Mouse (Mus musculus) spleen, embryonic (tissue): ENCODE measurements at regions not wholly inside any gene's neighbourhood (a gene's known extent, or its start where the extent isn't known, plus 50 kb on each side); places are given as distances from the start of the nearest gene placed in this dataset.
"Not testable (repeated sequence)": the region's sequence is repeated elsewhere in the genome, so short reads cannot be mapped to it uniquely, and the experiment has no call there.

ENCODE experiments used
- CTCF ChIA-PET: fragments of 350-600 bp; sonication (Branson Sonifier 250); formaldehyde crosslinking; loops from one replicate; lab custom pipeline; 2022; lab: Charles Lee

DNA sequence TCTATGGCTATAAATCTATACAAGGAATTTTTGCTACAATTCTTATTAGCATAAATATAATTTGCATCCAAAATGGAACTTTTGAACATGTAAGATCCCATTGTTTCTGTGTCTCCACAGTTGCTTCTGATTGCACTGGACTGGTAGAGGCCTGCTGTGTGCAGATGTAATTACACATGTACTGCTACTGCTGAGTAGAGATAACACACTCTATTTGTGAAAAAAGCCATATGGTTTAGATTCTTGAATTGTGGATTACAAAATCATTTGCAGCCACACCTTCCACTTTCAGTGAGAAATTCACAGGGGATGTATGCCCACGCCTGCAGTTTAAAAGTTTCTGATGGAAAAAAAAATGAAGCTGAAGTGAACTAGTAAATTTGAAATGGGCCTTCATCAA is 288.2 kb upstream of the Adamts5 start:
- CTCF ChIA-PET = no interaction called here

DNA sequence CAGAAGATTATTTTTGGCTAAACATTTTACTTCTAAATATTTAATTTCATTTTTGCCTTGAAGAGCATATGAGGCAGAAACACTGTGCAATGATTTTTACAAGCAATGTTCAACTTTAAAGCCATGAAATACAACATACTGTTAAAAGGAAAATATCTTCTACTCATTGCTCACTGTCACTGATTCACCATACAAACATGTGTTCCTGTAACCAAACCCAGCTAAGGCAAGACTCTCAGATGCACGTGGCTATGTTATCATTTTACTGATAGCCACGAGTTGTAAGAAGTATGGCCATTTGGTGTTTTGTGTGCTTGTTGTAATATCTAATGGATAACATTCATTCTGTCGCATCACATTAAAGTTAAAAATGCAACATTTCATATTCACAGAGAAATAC is 287.3 kb upstream of the Adamts5 start:
- CTCF ChIA-PET = no interaction called here

DNA sequence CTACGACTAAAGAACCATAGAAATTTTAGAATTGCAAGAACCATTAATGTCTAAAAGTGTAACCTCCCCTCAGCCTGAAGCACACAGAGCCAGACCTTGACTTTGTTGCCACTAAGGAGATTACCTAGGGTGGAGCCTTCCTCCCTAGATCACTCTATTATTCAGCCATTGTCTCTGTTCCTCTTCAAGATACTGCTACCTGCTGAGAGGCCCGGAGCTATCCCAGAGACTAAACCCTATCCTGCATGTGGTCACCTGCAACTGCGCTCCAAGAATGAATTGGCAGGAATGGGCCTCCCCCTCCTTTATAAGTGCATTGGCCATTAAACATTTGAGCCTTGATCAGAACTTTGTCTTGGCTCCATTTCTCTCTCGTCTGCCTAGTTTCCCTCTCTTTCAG is 286.0 kb upstream of the Adamts5 start:
- CTCF ChIA-PET = not testable (repeated sequence)

DNA sequence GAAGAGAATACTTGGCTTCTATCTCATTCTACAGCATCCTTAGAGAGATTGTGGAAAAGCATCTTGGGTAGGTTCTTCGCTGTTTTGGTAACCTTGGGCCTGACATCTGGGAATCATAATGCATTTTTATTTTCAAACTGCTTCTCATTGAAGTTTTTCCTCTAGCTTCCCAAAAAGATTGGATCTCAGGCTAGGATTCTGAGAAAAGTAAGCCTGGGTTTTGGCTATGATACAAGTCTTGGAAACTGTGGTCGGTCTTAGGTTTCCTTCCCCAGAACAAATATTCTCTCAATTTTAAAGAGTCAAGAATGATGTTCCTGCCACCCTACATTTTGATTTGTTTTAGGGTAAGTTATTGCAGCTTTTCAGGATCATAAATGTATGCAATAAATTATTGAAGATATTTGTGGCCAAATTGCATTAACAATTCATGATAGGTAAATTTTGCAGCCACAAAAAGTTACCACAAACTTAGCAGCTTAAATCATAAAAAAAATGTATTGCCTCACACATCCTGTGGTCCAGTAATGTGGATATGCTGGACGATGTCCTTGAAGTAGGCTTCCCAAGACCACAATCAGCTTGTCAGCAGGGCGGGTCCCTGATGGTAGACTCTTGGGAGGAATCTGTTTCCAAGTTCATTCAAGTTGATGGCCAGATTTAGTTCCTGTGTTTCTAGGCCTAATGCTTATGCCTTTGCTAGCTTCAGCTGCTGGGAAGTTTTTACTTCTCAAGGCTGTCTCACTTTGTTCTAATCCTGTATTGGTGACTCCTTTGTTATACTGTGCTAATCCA is 257.6 kb upstream of the Adamts5 start:
- CTCF ChIA-PET = no interaction called here

DNA sequence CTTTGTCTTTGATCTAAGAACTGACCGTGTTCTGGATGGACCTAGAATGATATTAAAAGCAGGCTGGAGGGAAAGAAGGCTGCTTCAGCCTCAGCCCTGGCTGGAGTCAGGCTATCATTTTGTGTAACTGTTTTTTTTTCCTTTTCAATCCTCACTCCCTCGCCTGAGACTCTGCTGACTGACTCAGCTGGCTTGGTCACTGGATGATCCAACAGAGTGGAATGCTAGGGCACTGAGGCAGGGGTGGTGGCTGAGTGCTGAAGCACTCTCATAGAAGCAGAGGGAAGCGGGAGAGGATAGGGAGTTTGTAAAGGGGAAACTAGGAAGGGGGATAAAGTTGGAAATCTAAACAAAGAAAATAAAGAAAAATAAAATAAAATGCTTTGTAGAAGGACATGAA is 236.5 kb upstream of the Adamts5 start:
- CTCF ChIA-PET = no interaction called here

DNA sequence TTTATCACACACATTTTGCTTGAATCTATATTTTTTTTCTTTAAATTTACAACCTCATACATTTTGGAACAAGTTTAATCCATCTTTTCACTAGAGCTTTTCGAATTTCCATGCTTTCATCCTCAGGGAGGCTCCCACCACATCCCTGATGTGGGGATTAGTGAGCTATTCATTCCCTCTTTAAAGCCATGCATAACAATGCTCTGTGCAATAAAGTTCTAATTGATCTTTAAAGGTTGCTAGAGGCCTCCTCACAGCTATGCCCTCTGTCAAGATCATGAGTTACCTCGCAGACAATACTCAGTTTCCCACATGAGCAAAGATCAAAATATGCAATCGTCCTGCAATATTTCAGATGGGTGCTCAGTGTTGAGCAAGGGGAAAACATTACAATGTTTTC is 234.5 kb upstream of the Adamts5 start:
- CTCF ChIA-PET = no interaction called here

DNA sequence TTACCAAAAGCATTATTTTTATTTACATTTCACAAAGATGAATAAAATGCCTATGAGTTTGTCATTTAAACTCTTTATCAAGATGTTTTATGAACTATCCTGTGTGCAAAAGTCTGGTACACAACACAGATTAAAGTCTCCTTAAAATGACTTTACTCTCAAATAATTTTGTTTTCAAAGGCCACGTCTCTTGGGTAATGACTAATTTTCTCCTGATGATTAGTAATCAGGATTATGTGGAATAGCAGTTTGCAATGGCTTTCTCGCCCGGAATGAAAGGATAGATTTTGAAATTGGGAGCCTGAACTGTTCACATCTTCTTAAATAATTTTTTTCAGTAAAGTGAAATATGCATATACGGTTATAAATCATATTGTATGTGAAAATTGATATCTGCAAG is 225.8 kb upstream of the Adamts5 start:
- CTCF ChIA-PET = no interaction called here

DNA sequence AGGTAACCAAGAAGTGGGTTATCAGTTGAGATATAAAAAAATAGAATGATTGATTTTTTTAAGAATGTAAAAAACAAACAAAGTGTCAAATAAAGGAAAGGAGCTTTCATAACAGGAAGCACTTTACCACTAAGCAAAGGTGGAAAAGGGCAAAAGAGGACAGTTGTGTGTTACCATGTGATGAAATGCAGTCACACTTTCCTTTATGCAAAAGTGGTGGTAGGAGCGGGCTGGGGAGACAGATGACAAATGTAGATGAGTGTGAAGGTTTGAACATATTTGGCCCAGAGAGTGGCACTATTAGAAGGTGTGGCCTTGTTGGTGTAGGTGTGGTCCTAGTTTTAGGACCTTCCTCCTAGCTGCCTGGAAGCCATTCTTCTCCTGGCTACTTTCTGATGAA is 222.6 kb upstream of the Adamts5 start:
- CTCF ChIA-PET = interaction anchor here (0.5 kb wide), 1 partner anchor 30 kb away, joined by 4 read pairs; no protein-coding TSS in a partner anchor

DNA sequence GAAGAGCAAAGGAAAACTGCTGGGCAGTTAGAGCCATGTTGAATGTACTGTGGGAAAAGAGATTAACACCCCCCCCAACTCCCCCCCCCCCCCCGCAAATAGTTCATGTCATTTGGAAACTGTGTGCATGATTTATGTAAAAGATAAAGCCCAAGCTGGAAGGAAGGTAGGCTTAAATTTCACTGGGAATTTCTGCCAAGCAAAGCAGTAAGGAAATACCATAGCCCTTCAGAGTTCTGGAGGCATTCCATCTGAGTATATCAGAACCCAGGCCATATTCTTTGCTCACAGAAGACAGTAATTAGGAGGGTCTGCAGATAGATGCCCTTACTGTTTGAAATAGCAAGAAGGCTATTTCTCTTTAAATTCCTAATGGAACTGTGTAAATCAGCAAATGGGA is 221.3 kb upstream of the Adamts5 start:
- CTCF ChIA-PET = no interaction called here

DNA sequence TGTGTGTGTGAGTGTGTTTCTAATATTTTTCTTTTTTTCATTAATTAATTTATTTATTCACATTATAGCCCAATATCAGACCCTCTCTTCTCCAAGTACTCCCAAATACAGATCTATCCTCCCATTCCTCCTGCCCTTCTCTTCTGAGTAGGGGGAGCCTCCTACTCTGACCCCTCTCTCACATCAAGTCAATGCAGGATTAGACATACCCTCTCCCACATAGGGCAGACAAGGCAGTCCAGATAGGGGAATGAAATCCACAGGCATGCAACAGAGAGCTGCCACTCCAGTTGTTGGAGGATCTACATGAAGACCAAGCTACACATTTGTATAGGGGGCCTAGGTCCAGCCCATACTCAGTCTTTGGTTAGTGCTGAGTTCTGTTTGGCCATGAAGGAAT is 216.3 kb upstream of the Adamts5 start:
- CTCF ChIA-PET = no interaction called here

DNA sequence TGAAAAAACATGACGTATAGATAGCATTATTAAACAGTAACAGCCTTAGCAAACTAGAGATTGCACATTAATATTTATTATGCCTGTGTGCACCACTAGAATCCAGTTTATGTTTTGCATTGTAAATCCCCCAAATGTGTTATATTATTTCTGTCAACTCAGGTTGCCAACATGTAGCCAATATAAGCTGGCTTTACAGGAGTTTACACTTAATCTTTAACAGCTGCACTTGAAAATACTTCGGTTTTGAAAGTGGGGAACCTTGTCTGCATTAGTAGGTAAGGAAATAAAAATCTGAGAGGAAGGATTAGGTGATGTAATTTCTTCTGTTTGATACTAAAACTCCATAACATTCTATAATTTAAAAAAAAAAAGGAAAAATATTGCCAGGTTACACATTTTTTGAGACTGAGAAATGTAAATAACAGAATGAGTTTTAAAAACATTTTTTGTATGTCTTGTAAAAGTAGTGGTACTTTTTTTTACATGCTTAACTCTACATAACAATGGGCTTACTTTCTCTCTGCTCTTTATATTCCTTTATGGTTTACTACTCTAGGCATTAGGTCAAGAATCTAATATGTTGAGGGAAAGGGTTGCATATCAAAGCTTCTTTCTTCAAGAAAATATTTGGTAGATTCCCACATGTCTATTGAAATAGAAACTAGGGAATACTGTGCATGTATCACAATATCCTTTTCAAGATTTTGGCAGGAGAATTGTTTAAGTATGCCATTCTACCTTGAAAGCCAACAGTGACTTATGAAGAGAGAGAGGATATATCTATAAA is 214.2 kb upstream of the Adamts5 start:
- CTCF ChIA-PET = no interaction called here

DNA sequence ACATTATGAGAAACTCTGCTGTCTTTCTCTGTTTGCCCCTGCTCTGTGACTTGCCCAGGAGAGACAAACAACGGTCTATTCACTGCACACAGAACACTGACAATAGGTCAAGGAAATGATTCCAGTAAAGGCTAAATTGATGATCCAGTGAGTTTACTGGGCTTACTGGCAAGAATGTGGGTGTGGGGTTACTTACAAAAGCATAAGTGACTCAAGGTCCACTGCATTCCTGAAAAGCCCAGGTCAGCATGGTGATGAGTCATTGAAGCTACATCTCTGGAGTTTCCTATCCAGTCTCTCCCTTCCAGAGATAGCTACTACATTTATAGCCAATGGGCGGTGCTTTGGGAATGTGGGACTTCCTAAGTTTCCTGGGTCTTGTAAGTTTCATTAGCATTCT is 192.8 kb upstream of the Adamts5 start:
- CTCF ChIA-PET = no interaction called here

DNA sequence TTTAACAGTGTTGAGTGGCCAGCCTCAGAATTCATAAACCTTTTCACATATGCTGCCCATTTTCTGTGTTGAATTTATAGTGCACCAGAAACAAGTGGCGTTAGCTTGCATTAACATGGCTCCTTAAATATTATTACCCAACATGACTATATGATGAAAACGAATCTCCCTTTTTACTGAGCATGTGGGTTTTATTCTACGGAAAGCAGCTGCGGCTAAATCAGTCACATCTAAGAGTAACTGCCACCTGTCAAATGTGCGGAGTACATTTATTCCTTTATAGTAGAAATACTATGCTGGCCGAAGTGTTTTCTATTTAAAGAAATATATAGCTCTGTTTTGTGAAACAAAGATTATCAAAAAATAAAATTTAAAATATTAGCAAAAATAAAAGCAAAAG is 188.5 kb upstream of the Adamts5 start:
- CTCF ChIA-PET = no interaction called here

DNA sequence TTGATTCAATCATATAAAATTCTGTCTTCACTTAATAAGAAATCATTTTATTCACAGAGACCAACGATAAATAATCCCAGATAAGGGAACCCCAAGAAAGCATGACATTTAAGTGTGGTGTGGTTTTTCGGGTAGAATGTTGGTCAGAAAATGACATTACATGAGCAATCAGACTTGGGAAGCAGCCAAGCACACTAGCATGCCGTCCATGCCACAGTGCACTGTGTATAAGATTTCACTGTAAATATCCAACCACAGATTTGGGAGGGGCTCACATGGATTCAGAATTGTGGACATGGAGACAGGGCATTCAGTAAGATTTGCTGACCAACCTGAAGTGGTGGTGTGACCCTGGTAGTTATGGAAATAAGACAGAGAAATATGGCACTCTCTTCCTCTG is 185.8 kb upstream of the Adamts5 start:
- CTCF ChIA-PET = no interaction called here

DNA sequence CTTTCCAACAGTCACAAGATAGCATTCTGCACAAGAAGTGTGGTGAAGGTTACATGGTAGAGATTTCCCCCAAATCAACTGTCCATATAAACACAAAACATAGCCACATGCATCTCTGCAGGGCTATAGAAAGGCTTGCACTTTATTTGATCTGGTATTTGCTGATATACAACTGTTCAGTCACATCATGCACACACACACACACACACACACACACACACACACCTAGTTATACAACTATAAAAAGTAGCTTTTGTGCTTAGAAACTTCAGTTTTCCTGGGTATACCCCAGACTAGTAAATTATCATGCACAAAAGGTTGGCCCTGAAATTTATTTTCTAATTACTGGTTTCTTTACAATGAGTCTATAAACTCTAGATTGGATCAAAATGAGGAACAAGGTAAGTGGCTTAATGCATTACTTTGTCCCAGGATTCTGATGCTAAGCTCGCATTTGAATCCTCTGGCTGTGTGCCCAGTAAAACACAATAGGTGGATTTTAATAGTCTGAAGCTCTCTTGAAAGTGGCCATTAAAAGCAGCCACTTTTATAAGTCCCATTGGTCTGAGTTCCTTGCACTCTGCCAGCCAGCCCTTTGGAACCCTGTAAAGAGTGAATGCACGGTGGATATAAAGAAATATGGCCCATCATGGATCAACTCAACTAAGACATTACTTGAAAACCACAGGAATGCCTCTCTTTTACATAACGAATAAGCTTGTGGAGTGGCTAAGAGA is 166.2 kb upstream of the Adamts5 start:
- CTCF ChIA-PET = no interaction called here

DNA sequence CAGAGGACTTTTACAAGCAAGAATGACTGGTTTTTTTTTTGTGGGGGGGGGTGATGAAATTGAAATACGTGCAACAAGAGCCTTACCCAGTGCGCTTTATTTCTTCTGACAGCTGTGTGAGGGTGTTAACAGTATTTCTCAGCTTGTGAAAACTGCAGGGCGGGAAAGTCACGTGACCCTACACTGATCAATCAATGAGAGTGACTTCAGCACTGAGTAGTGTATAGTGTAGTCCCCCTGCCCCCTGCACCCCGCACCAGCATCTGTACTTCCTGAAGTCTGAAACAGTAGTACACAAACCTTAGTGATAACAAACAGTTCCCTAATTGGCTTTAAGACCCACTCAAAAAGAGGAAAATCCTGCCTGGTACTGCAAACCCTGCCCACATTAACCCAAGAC is 158.5 kb upstream of the Adamts5 start:
- CTCF ChIA-PET = no interaction called here

DNA sequence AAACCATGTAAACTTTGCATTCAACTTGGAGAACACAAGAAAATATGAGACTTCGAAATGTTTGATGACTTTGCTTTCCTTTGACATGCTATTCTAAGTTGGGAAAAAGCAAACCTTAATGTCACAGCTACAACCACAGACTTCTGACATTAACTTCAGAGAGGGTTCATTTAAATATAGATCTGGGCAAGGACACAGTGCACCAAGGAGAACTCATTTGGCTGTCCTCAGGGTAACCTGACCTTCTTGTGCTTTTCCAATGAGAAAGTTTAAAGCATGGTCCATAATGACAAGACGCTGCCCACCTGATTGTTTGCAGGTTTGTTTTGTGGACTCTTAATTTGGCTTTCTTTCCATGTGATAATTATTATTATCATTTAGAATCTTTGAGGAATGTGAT is 143.1 kb upstream of the Adamts5 start:
- CTCF ChIA-PET = no interaction called here

DNA sequence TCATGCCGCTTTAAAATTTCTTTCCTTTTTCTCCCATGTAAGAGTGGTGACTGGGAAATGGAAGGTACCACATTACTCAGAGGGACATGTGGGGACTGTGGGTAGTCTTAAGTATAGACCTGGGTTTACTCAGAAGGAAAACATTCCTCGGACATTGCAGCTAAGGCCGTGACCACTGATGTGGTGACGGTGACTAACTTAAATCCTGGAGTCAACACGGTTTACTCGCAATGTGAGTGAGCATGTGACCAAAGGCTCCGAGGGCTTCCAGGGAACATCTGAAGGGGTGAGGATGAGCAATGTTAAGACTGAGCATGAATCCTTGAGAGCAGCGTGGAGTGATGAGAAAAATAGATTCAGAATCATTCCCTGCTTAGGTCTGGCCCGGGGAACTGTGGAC is 133.1 kb upstream of the Adamts5 start:
- CTCF ChIA-PET = no interaction called here

DNA sequence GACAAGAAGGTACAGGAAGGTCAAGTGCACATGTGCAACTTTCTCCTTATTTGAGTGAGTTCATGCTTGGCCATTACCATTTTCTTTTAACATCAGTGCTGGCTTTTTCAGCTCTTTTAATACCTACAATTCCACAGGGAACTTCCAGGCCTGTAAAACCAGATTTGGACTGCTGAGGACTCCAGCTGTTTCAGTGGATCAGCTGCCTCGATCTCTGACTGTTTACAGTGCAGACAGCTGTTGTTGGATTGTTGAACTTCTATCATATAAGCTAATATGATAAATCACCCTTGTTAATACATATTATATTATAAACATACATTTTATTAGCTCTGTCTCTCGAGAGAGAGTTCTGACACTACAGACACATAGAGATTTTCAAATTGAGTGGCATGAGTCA is 126.1 kb upstream of the Adamts5 start:
- CTCF ChIA-PET = no interaction called here

DNA sequence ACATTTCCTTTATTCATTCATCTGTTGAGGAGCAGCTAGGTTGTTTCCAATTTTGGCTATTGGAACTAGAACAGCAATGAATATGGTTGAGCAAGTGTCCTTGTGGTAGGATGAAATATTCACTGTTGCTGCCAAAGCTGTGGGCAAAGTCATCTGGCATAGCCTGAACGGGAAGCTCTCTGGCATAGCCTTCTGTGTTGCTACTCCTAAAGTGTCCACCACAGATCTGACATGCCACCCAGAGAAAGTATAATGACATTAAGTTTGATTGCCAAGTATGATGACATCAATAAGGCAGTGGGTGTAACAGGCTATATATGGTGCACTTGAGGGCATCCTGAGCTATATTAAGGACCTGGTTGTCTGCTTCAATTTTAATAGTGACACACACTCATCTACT is 113.7 kb upstream of the Adamts5 start:
- CTCF ChIA-PET = no interaction called here

DNA sequence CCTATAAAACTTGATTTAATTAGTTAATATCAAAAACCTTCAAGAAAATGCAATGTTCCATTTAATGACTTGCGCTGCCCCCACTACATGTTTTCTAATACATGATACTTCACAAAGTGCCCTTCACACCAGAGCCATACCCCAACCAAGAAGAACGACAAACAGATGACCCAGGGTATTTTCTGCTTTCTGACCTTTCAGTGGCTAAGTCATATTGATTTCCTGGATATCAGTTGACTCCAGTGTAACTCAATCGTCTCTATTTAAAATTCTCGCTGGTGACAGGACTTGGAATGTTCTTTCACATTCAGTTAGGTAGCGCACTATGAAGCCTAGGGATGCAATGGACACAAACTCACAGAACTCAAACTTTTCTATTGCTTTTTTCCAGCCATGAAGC is 109.4 kb upstream of the Adamts5 start:
- CTCF ChIA-PET = no interaction called here

DNA sequence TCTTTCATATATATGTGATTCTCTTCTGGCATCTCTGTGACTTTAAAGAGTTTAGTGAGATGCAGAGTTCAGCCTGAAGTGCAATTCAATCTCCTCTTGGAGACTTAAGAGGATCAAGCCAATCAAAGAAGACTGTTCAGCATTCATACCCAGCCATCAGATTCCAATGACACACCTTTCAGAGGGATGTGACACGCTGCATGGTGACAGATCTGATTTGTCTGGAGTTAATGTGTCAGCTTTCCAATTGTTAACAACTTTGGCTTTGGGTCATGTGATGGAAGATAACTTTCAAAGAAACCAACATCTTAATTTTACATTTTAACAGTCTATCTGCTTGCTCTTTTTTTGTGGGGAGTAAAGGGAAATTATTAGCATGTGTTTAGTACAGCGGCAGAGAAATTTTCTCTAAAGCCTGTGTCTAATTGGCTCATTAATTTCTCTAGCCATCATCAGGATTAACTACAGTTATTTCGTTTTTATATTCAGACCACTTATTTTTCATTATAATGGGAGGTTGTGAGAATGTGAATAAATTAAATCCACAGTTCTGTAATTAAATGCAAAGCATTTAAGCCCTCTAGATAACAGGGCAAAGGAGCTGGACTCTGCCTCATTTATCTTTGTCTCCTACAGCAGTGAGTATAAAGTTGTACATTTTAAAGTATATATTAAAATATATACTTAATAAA is 108.2 kb upstream of the Adamts5 start:
- CTCF ChIA-PET = no interaction called here
